Comparison of ENCODE assay signal across 32 mouse cellular contexts in genomic region chr3:37799809-37800208, GRCm38 (mm10).
DNase-seq lines count a peak whose midpoint lies in the region; ATAC-seq lines count a peak whose summit lies in the region.
"Had no signal": no experiment of that assay in that cellular context is flagged by ENCODE, and none has a peak within 500 bp of the region (broad histone marks: within the 10 kb centered on the region; RNA-seq: fewer than 3 reads in every experiment).

No protein-coding gene starts in this region.

- 65% methylated on average over 6 of the region's 6 CpGs for WGBS in intestine, embryonic 14.5 days
- 69% methylated on average over 6 of the region's 6 CpGs for WGBS in intestine, embryonic 16.5 days
- 44% methylated on average over 6 of the region's 6 CpGs for WGBS in liver, embryonic 12.5 days (ENCODE audit: insufficient replicate concordance)

- no peaks in the 10 kb centered on the region for H3K27me3 ChIP-seq in intestine, embryonic 14.5 days (replicated peaks; ENCODE audit: control insufficient read depth, insufficient read depth, low read length)
- H3K27me3 ChIP-seq in intestine, embryonic 16.5 days (replicated peaks; ENCODE audit: control insufficient read depth, insufficient read depth, low read length) = no peaks in the 10 kb centered on the region
- H3K27me3 ChIP-seq in liver, embryonic 12.5 days (replicated peaks) = 0 out of 2 replicates have a peak, but pooled peaks cover 4% of the 10 kb centered on the region
- H3K27me3 ChIP-seq: embryonic facial prominence, embryonic 12.5 days; forebrain, embryonic 13.5 days; Patski had no signal

- no peaks in the 10 kb centered on the region for H3K36me3 ChIP-seq in intestine, embryonic 14.5 days (ENCODE audit: control insufficient read depth, insufficient read depth, low read length)
- no peaks in the 10 kb centered on the region for H3K36me3 ChIP-seq in intestine, embryonic 16.5 days (ENCODE audit: control insufficient read depth, insufficient read depth, low read length)
- no peaks in the 10 kb centered on the region for H3K36me3 ChIP-seq in liver, embryonic 12.5 days
- H3K36me3 ChIP-seq: embryonic facial prominence, embryonic 12.5 days; forebrain, embryonic 10.5 days; heart, embryonic 12.5 days; heart, embryonic 15.5 days had no signal

- H3K27ac ChIP-seq in intestine, embryonic 14.5 days (ENCODE audit: low read depth) = no peak overlapping the region
- no peak overlapping the region for H3K27ac ChIP-seq in intestine, embryonic 16.5 days (ENCODE audit: low read length)
- H3K27ac ChIP-seq in liver, embryonic 12.5 days = no peak overlapping the region
- H3K27ac ChIP-seq: embryonic facial prominence, embryonic 12.5 days; forebrain, embryonic 10.5 days; forebrain, embryonic 13.5 days; heart, embryonic 15.5 days; hindbrain, embryonic 14.5 days; hindbrain, postnatal 0 days had no signal

- DNase-seq in intestine, embryonic 14.5 days (ENCODE audit: low spot score) = peak; percentile 36
- peak; percentile 18 for DNase-seq in 416B (ENCODE audit: low read depth)
- no peak for DNase-seq in T-cell, adult 2 months (ENCODE audit: low spot score)
- DNase-seq in kidney, adult 8-10 months = no peak
- DNase-seq: adrenal gland, adult 2 months; adrenal gland, postnatal 14 days; cerebellum, adult 11 months; cerebellum, adult 2 months; cerebellum, adult 9-11 months; cerebellum, postnatal 25 days; embryo, embryonic 11 days; gastrocnemius, postnatal 10 days; gastrocnemius, postnatal 36 days; heart, adult 18-20 months; heart, postnatal 14 days; heart, postnatal 4 days; kidney, adult 11 months had no signal

- peaks cover 4% of the 10 kb centered on the region; the same call in 1 of the 2 replicates for H3K4me1 ChIP-seq in intestine, embryonic 14.5 days (replicated peaks; ENCODE audit: control insufficient read depth, insufficient read depth, low read length)
- no peaks in the 10 kb centered on the region for H3K4me1 ChIP-seq in intestine, embryonic 16.5 days (ENCODE audit: control insufficient read depth, insufficient read depth, low read length)
- H3K4me1 ChIP-seq in liver, embryonic 12.5 days = no peaks in the 10 kb centered on the region
- H3K4me1 ChIP-seq: embryonic facial prominence, embryonic 12.5 days; forebrain, embryonic 13.5 days; heart, embryonic 12.5 days; heart, embryonic 15.5 days had no signal

- no peak overlapping the region for H3K9ac ChIP-seq in intestine, embryonic 14.5 days (ENCODE audit: low read length)
- no peak overlapping the region for H3K9ac ChIP-seq in intestine, embryonic 16.5 days (ENCODE audit: low read depth, low read length)
- no peak overlapping the region for H3K9ac ChIP-seq in liver, embryonic 12.5 days
- H3K9ac ChIP-seq: embryonic facial prominence, embryonic 12.5 days; forebrain, embryonic 13.5 days; heart, embryonic 12.5 days; heart, embryonic 15.5 days; hindbrain, embryonic 14.5 days had no signal

- no peak overlapping the region for H3K4me3 ChIP-seq in intestine, embryonic 14.5 days (ENCODE audit: low read depth, low read length)
- H3K4me3 ChIP-seq in intestine, embryonic 16.5 days (ENCODE audit: low read length) = no peak overlapping the region
- no peak overlapping the region for H3K4me3 ChIP-seq in liver, embryonic 12.5 days
- H3K4me3 ChIP-seq: embryonic facial prominence, embryonic 12.5 days; erythroblast, embryonic 14.5 days; forebrain, embryonic 10.5 days; forebrain, embryonic 13.5 days; heart, embryonic 12.5 days; heart, embryonic 15.5 days had no signal

- H3K4me2 ChIP-seq in intestine, embryonic 14.5 days (ENCODE audit: low read length) = no peak overlapping the region
- no peak overlapping the region for H3K4me2 ChIP-seq in intestine, embryonic 16.5 days (ENCODE audit: low read depth, low read length)
- H3K4me2 ChIP-seq in liver, embryonic 12.5 days = no peak overlapping the region
- H3K4me2 ChIP-seq: embryonic facial prominence, embryonic 12.5 days; forebrain, embryonic 13.5 days; heart, embryonic 12.5 days; heart, embryonic 15.5 days; hindbrain, embryonic 14.5 days had no signal

- 0 out of 2 replicates have a peak, but pooled peaks cover 3% of the 10 kb centered on the region for H3K9me3 ChIP-seq in intestine, embryonic 14.5 days (ENCODE audit: control insufficient read depth, low read length)
- H3K9me3 ChIP-seq in intestine, embryonic 16.5 days (ENCODE audit: control insufficient read depth, low read length) = no peaks in the 10 kb centered on the region
- H3K9me3 ChIP-seq in liver, embryonic 12.5 days (replicated peaks) = no peaks in the 10 kb centered on the region
- H3K9me3 ChIP-seq: embryonic facial prominence, embryonic 12.5 days; forebrain, embryonic 10.5 days; forebrain, embryonic 13.5 days; heart, embryonic 12.5 days; heart, embryonic 15.5 days had no signal

- ATAC-seq in intestine, embryonic 14.5 days (replicated peaks; ENCODE audit: low FRiP score, low TSS enrichment, low read depth) = no peak
- no peak for ATAC-seq in intestine, embryonic 16.5 days
- ATAC-seq in common myeloid progenitor, adult 5-6 weeks (replicated peaks; ENCODE audit: low read depth, poor library complexity, severe bottlenecking) = 0 out of 2 replicates have a peak, but pooled peaks have one; percentile 38
- peak; percentile 55 for ATAC-seq in granulocyte monocyte progenitor cell, adult 5-6 weeks (replicated peaks; ENCODE audit: poor library complexity, severe bottlenecking)
- no peak for ATAC-seq in liver, embryonic 12.5 days
- ATAC-seq: forebrain, embryonic 13.5 days; forebrain, embryonic 16.5 days; hindbrain, postnatal 0 days; inflammation-experienced regulatory T-cells, adult 6 months; Patski had no signal

Comparison
In these comparisons a context has a peak if more than half of its experiments do, and no peak if none do; other contexts are left out.
1. ATAC-seq: peak in common myeloid progenitor, adult 5-6 weeks (single experiment) and granulocyte monocyte progenitor cell, adult 5-6 weeks (single experiment); none in intestine, embryonic 14.5 days (single experiment), intestine, embryonic 16.5 days (single experiment) and liver, embryonic 12.5 days (single experiment).
2. DNase-seq: peak in intestine, embryonic 14.5 days (single experiment) and 416B (single experiment); none in T-cell, adult 2 months (single experiment) and kidney, adult 8-10 months (0 of 2).